Comparison of ENCODE assay signal across 8 mouse cellular contexts in the genomic region with DNA sequence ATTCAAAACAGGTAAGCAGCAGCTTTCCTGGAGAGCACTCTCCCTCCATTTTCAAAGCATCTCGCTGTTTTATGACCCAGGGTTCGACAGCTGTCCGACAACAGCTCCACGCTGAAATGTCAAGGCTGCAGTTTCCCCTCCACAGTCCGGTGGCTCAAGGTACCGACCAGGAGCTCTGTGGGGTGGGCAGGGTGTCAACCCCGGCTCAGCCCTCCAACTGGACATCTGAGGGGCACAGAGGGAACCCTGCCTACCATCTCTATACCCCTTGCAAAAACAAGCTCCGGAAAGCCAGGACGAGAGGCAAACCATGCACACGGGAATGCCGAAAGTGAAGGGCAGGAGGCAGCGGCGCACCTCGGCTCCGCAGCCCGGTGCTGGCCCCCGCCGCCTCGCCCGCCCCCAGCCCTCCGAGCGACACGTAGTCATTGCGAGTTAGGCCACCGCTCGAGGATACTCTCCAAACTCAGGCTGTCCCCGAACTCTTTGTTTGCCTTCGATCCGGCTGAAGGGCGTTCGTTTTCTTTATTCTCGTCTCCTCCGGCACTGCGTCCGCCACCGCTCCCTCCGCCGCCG. TPM values are rescaled to one million over a fixed set of nuclear protein-coding genes. Genes with fewer than 3 reads are reported as not detected.
DNase-seq lines count a peak whose midpoint lies in the region; ATAC-seq and TF ChIP-seq lines count a peak whose summit lies in the region.

No protein-coding gene starts in this region.

- WGBS in cerebellum, adult 2 months, result under 1% methylated on average over 39 of the region's 39 CpGs
- WGBS in thymus, adult 2 months, result 1% methylated on average over 39 of the region's 39 CpGs
- under 1% methylated on average over 39 of the region's 39 CpGs for WGBS in limb, embryonic 15.5 days
- WGBS in stomach, postnatal 0 days, result under 1% methylated on average over 38 of the region's 39 CpGs

- peak overlapping the region; percentile 94 for H3K4me3 ChIP-seq in cerebellum, adult 2 months (replicated peaks; ENCODE audit: insufficient read depth, low read depth, low read length)
- H3K4me3 ChIP-seq in thymus, adult 2 months (ENCODE audit: control insufficient read depth, insufficient read depth, low read length), result peak overlapping the region; percentile 65
- H3K4me3 ChIP-seq in limb, embryonic 15.5 days, result peak overlapping the region; percentile 89
- H3K4me3 ChIP-seq in stomach, postnatal 0 days (ENCODE audit: low read depth, low read length), result peak overlapping the region; percentile 87

- peak; percentile 59; the same call in 1 of the 2 replicates for ATAC-seq in limb, embryonic 15.5 days (ENCODE audit: insufficient number of reproducible peaks, low FRiP score, low TSS enrichment, low read depth)
- peak; percentile 43 for ATAC-seq in stomach, postnatal 0 days (ENCODE audit: low FRiP score, low TSS enrichment)

- peaks cover 6% of the 10 kb centered on the region for H3K4me1 ChIP-seq in cerebellum, adult 2 months (ENCODE audit: control insufficient read depth, insufficient read depth, low read length)
- peaks cover 12% of the 10 kb centered on the region for H3K4me1 ChIP-seq in thymus, adult 2 months (replicated peaks; ENCODE audit: control insufficient read depth, insufficient read depth, low read length)
- peaks cover 28% of the 10 kb centered on the region for H3K4me1 ChIP-seq in limb, embryonic 15.5 days
- 0 out of 2 replicates have a peak, but pooled peaks cover 2% of the 10 kb centered on the region for H3K4me1 ChIP-seq in stomach, postnatal 0 days (replicated peaks; ENCODE audit: control insufficient read depth, insufficient read depth)

- H3K27ac ChIP-seq in cerebellum, adult 2 months (ENCODE audit: insufficient read depth, low read length), result no peak overlapping the region
- H3K27ac ChIP-seq in thymus, adult 2 months (ENCODE audit: control insufficient read depth, insufficient read depth, low read length), result no peak overlapping the region
- peak overlapping the region; percentile 89 for H3K27ac ChIP-seq in limb, embryonic 15.5 days
- peak overlapping the region; percentile 85 for H3K27ac ChIP-seq in stomach, postnatal 0 days (replicated peaks)

- no peak for TF ChIP-seq POLR2A in cerebellum, adult 2 months (IDR thresholded peaks at IDR 0.05; ENCODE audit: borderline replicate concordance, insufficient read depth, low read length)
- TF ChIP-seq POLR2A in thymus, adult 2 months (IDR thresholded peaks at IDR 0.05; ENCODE audit: control insufficient read depth, extremely low read depth, insufficient read depth, low read length, poor library complexity), result no peak

- TF ChIP-seq CTCF in cerebellum, adult 2 months (IDR thresholded peaks at IDR 0.05; ENCODE audit: borderline replicate concordance, insufficient read depth, low read depth, low read length), result no peak
- TF ChIP-seq CTCF in thymus, adult 2 months (IDR thresholded peaks at IDR 0.05; ENCODE audit: borderline replicate concordance, control insufficient read depth, extremely low read depth, insufficient read depth, low read length, poor library complexity), result no peak
- TF ChIP-seq CTCF in stomach, postnatal 0 days (IDR thresholded peaks at IDR 0.05; ENCODE audit: low read depth), result no peak

- no peak for TF ChIP-seq EP300 in stomach, postnatal 0 days (optimal IDR thresholded peaks at IDR 0.05)

- peaks cover 3% of the 10 kb centered on the region; the same call in 1 of the 2 replicates for H3K36me3 ChIP-seq in thymus, adult 2 months (ENCODE audit: control insufficient read depth, insufficient read depth, low read length)
- H3K36me3 ChIP-seq in limb, embryonic 15.5 days, result peaks cover 33% of the 10 kb centered on the region
- no peaks in the 10 kb centered on the region for H3K36me3 ChIP-seq in stomach, postnatal 0 days (ENCODE audit: control insufficient read depth, insufficient read depth, low read length)

- no peaks in the 10 kb centered on the region for H3K9me3 ChIP-seq in limb, embryonic 15.5 days
- H3K9me3 ChIP-seq in stomach, postnatal 0 days (ENCODE audit: control insufficient read depth, low read length), result no peaks in the 10 kb centered on the region

- peak overlapping the region; percentile 67 for H3K4me2 ChIP-seq in limb, embryonic 15.5 days
- H3K4me2 ChIP-seq in stomach, postnatal 0 days (replicated peaks; ENCODE audit: low read depth), result peak overlapping the region; percentile 72

- no peaks in the 10 kb centered on the region for H3K27me3 ChIP-seq in cerebellum, adult 2 months (ENCODE audit: control insufficient read depth, insufficient read depth, low read length)
- no peaks in the 10 kb centered on the region for H3K27me3 ChIP-seq in thymus, adult 2 months (ENCODE audit: control insufficient read depth, insufficient read depth, low read length)
- H3K27me3 ChIP-seq in limb, embryonic 15.5 days, result no peaks in the 10 kb centered on the region
- H3K27me3 ChIP-seq in stomach, postnatal 0 days (ENCODE audit: control insufficient read depth, insufficient read depth, low read length), result no peaks in the 10 kb centered on the region

- no peak for DNase-seq in cerebellum, adult 2 months
- no peak for DNase-seq in cerebellum, postnatal 25 days
- no peak for DNase-seq in thymus, adult 2 months
- DNase-seq in thymus, postnatal 0 days (ENCODE audit: low spot score), result no peak
- no peak for DNase-seq in stomach, postnatal 0 days (ENCODE audit: low spot score)
- DNase-seq in layer of hippocampus, postnatal 14 days (ENCODE audit: low spot score in 2 of 2), result no peak
- DNase-seq in thymus, postnatal 10 days (ENCODE audit: low spot score in 2 of 2), result no peak

- peak overlapping the region; percentile 87 for H3K9ac ChIP-seq in limb, embryonic 15.5 days
- peak overlapping the region; percentile 94 for H3K9ac ChIP-seq in stomach, postnatal 0 days (ENCODE audit: low read length)

RNA-seq across cellular contexts. Expression of a gene that starts 0.5 kb away (rescaled TPM):
- polyA plus RNA-seq in cerebellum, adult 2 months (2012; rRNA removed), result 76.4 and 79.2 TPM in 2 replicates
- 69.1 and 72.0 TPM in 2 replicates for polyA plus RNA-seq in thymus, adult 2 months (2012; rRNA removed)
- polyA plus RNA-seq in thymus, postnatal 0 days (2015; fragmentation: Nextera tagmentation; extraction: Ambion mirVana), result 86.4 and 89.0 TPM in 2 replicates
- polyA plus RNA-seq in limb, embryonic 15.5 days (2015; fragmentation: Nextera tagmentation; extraction: Ambion mirVana), result 108 and 109 TPM in 2 replicates
- 52.6 and 53.0 TPM in 2 replicates for polyA plus RNA-seq in stomach, postnatal 0 days (2015; fragmentation: Nextera tagmentation; extraction: Ambion mirVana)
- total RNA-seq in layer of hippocampus, postnatal 14 days (2021), result 10 to 100 TPM; 52.0 to 55.7 TPM

RNA-seq across cellular contexts. Expression of a gene that starts 7.2 kb away (rescaled TPM):
- polyA plus RNA-seq in cerebellum, adult 2 months (2012; rRNA removed), result 0.05 TPM in 1 of 2 replicates, not detected in the other
- polyA plus RNA-seq in thymus, adult 2 months (2012; rRNA removed), result 0.59 and 1.1 TPM in 2 replicates
- polyA plus RNA-seq in thymus, postnatal 0 days (2015; fragmentation: Nextera tagmentation; extraction: Ambion mirVana), result 0.49 and 0.59 TPM in 2 replicates
- 0.41 and 0.62 TPM in 2 replicates for polyA plus RNA-seq in limb, embryonic 15.5 days (2015; fragmentation: Nextera tagmentation; extraction: Ambion mirVana)
- 0.68 and 0.76 TPM in 2 replicates for polyA plus RNA-seq in stomach, postnatal 0 days (2015; fragmentation: Nextera tagmentation; extraction: Ambion mirVana)
- total RNA-seq in layer of hippocampus, postnatal 14 days (2021), result not detected

RNA-seq across cellular contexts. Expression of a gene that starts 33.5 kb away (rescaled TPM):
- 104 and 118 TPM in 2 replicates for polyA plus RNA-seq in cerebellum, adult 2 months (2012; rRNA removed)
- polyA plus RNA-seq in thymus, adult 2 months (2012; rRNA removed), result 50.7 and 51.6 TPM in 2 replicates
- 73.0 and 74.5 TPM in 2 replicates for polyA plus RNA-seq in thymus, postnatal 0 days (2015; fragmentation: Nextera tagmentation; extraction: Ambion mirVana)
- polyA plus RNA-seq in limb, embryonic 15.5 days (2015; fragmentation: Nextera tagmentation; extraction: Ambion mirVana), result 66.2 and 73.8 TPM in 2 replicates
- polyA plus RNA-seq in stomach, postnatal 0 days (2015; fragmentation: Nextera tagmentation; extraction: Ambion mirVana), result 42.3 and 43.9 TPM in 2 replicates
- 10 to 100 TPM; 76.5 to 77.8 TPM for total RNA-seq in layer of hippocampus, postnatal 14 days (2021)

RNA-seq across cellular contexts. Expression of a gene that starts 35.7 kb away (rescaled TPM):
- 1.2 and 1.6 TPM in 2 replicates for polyA plus RNA-seq in cerebellum, adult 2 months (2012; rRNA removed)
- polyA plus RNA-seq in thymus, adult 2 months (2012; rRNA removed), result 3.2 and 3.7 TPM in 2 replicates
- polyA plus RNA-seq in thymus, postnatal 0 days (2015; fragmentation: Nextera tagmentation; extraction: Ambion mirVana), result 1.5 and 2.0 TPM in 2 replicates
- polyA plus RNA-seq in limb, embryonic 15.5 days (2015; fragmentation: Nextera tagmentation; extraction: Ambion mirVana), result 43.2 and 46.4 TPM in 2 replicates
- polyA plus RNA-seq in stomach, postnatal 0 days (2015; fragmentation: Nextera tagmentation; extraction: Ambion mirVana), result 26.5 and 30.1 TPM in 2 replicates
- total RNA-seq in layer of hippocampus, postnatal 14 days (2021), result under 1 TPM; 0.44 to 0.72 TPM

Comparison
In these comparisons a context has a peak if more than half of its experiments do, and no peak if none do; other contexts are left out.
1. H3K27ac ChIP-seq: peak in limb, embryonic 15.5 days (single experiment) and stomach, postnatal 0 days (single experiment); none in cerebellum, adult 2 months (single experiment) and thymus, adult 2 months (single experiment).
2. Peak in every context shown above with its lines, with median percentiles within 50 percentile points of each other: H3K4me3 ChIP-seq.